Mouse (Mus musculus): ENCODE data around the gene Sptssb.

The Sptssb gene

GRCm38 (mm10) chr3:69839485-69839884 is 20.3 kb downstream of the Sptssb start:
- no peak for DNase-seq (ENCODE audit: low read depth, low spot score)

- no peak for DNase-seq (ENCODE audit: low read depth, low spot score)
Measured at GRCm38 (mm10) chr3:69829532-69829931, 30.2 kb downstream of the Sptssb start.

GRCm38 (mm10) chr3:69824536-69824935 is 35.2 kb downstream of the Sptssb start:
- no peak for DNase-seq (ENCODE audit: low read depth, low spot score)

GRCm38 (mm10) chr3:69820614-69821013 is 39.1 kb downstream of the Sptssb start:
- DNase-seq (ENCODE audit: low read depth, low spot score) = no peak

- DNase-seq (ENCODE audit: low read depth, low spot score) = no peak
Measured at GRCm38 (mm10) chr3:69819851-69820200, 39.9 kb downstream of the Sptssb start.

- DNase-seq (ENCODE audit: low read depth, low spot score) = no peak
Measured at GRCm38 (mm10) chr3:69819146-69819850, 40.4 kb downstream of the Sptssb start.

GRCm38 (mm10) chr3:69818466-69818865 is 41.3 kb downstream of the Sptssb start:
- no peak for DNase-seq (ENCODE audit: low read depth, low spot score)

- DNase-seq (ENCODE audit: low read depth, low spot score) = no peak
Measured at GRCm38 (mm10) chr3:69816547-69816946, 43.2 kb downstream of the Sptssb start.

- no peak for DNase-seq (ENCODE audit: low read depth, low spot score)
Measured at GRCm38 (mm10) chr3:69813005-69813695, 46.6 kb downstream of the Sptssb start.

- DNase-seq (ENCODE audit: low read depth, low spot score) = no peak
Measured at GRCm38 (mm10) chr3:69812442-69812841, 47.3 kb downstream of the Sptssb start.

GRCm38 (mm10) chr3:69808479-69808878 is 51.3 kb downstream of the Sptssb start:
- DNase-seq (ENCODE audit: low read depth, low spot score) = no peak

- no peak for DNase-seq (ENCODE audit: low read depth, low spot score)
Measured at GRCm38 (mm10) chr3:69803137-69803536, 56.6 kb downstream of the Sptssb start.

GRCm38 (mm10) chr3:69800829-69801384 is 58.8 kb downstream of the Sptssb start:
- DNase-seq (ENCODE audit: low read depth, low spot score) = no peak

- DNase-seq (ENCODE audit: low read depth, low spot score) = no peak
Measured at GRCm38 (mm10) chr3:69799096-69799495, 60.6 kb downstream of the Sptssb start.

- DNase-seq (ENCODE audit: low read depth, low spot score) = no peak
Measured at GRCm38 (mm10) chr3:69797969-69798368, 61.8 kb downstream of the Sptssb start.

GRCm38 (mm10) chr3:69797533-69797932 is 62.2 kb downstream of the Sptssb start:
- DNase-seq (ENCODE audit: low read depth, low spot score) = no peak

- no peak for DNase-seq (ENCODE audit: low read depth, low spot score)
Measured at GRCm38 (mm10) chr3:69792823-69793417, 66.8 kb downstream of the Sptssb start.

- no peak for DNase-seq (ENCODE audit: low read depth, low spot score)
Measured at GRCm38 (mm10) chr3:69779246-69779796, 80.4 kb downstream of the Sptssb start.

- DNase-seq (ENCODE audit: low read depth, low spot score) = no peak
Measured at GRCm38 (mm10) chr3:69773356-69773755, 86.4 kb downstream of the Sptssb start.

Measured in ES-CJ7 (cell line).